Mouse (Mus musculus) bone marrow macrophage, adult 2 months (primary cell): ENCODE data around the gene Ank3.

Experiments used
- CTCF ChIP-seq: IDR thresholded peaks from 2 replicates; pipeline ENCODE4 v1.5.1; 2012; ENCODE audit warnings: low read depth, mild to moderate bottlenecking, low read length, moderate library complexity
- POLR2A ChIP-seq: IDR thresholded peaks from 2 replicates; pipeline ENCODE4 v1.6.1; 2012; ENCODE audit warnings: mild to moderate bottlenecking, low read depth, low read length, borderline replicate concordance

DNA sequence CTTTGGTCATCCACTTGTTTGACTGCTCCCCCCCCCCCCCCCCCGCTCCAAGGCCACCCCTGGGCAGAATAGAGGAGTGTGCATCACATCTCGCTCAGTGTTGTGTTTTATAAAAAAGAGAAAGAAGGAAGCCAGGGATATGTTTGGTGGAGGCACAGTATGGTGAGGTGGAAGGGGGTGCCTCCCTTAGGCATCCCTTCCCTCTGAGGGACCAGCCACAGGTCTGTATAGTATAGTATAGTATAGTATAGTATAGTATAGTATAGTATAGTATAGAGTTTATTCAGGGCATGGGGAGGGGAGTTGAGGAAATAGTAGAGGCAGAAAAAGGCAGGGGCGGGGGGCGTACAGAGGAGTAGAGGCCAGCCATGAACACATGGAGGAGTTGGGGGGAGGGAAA, 164.4 kb downstream of the Ank3 start:
- no peak for TF ChIP-seq POLR2A
- TF ChIP-seq CTCF, result no peak
